Mouse (Mus musculus) neutrophil, adult 5-6 weeks (primary cell): ENCODE measurements around the gene Fyn. TPM values are rescaled to one million over a fixed set of nuclear protein-coding genes. Genes with fewer than 3 reads are reported as not detected.

ENCODE experiments used
- ATAC-seq: fragments of 151-379, 151-347 bp; 2 replicates; pipeline ENCODE4 v1.8.0; 2017; ENCODE audit warnings: mild to moderate bottlenecking, moderate TSS enrichment; ENCODE audit not compliant: insufficient number of reproducible peaks, poor library complexity, low FRiP score, severe bottlenecking; ENCODE audit errors: extremely low read depth
- total RNA-seq: library from RNA; stranded (forward); fragments of 200-1000 nt; gene quantifications from 2 replicates; pipeline ENCODE4 v1.2.3, GENCODE M21; 2017

Gene Fyn
- total RNA-seq, 1 experiment from 2014 or later, result 56.6 TPM

DNA sequence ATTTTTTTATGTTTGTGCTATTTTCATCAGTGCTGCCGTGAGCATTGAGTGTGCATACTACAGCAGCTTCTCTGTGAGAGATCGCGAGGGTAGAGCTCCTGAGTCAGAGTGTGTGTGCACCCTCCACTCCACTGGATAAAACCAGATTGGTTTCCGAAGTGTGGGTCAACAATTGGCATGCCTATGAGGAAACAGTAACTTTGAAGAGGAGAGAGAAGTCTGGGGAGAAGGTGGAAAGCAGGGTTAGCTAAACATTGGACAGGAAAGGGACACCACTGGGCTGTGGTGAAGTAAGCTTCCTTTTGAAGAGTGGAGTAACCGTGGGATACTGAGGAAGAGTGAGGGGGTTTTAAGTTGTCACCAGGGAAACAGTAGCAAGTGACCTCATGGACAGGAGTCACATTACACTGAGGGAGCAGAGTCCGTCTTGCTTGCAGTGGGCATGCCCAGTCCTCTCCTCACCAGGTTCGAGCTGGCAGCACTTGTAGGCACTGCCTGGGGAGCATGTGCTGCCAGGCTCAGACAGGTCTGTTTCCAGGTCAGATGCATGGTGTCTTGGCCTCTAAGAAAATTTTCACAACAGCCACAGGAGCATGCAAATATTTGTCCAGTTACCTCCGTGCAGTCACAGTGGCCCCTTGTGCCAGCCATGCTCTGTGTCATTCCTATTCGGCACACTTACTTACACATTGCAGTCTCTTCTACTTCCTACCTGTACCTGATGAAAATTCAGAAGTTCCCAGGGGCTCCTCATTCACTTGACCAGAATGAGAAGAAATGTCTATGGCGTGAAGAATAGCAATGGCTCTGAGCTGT, 37.5 kb downstream of the Fyn start:
- no peak for ATAC-seq

DNA sequence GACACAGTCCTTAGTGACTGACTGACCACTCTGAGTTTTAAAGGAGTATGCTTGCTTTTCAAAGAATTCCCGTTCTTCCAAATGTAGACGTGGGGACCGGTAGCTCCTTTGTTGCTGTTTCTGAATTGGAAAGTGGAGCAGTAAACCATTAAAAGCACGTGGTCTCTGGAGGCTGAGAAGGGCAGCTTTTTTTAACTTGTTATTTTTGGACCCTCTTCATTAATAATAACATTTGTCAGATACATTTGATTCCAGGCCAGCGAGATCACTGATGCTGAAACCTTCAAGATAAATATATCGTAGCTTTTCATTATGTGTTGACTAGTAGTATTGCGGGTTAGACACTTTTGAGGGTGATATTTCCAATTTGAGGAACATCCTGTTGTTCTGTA, 38.1 kb downstream of the Fyn start:
- no peak for ATAC-seq

- no peak for ATAC-seq
Measured at GRCm38 (mm10) chr10:39407553-39407952, 38.9 kb downstream of the Fyn start.

- no peak for ATAC-seq
Measured at GRCm38 (mm10) chr10:39409602-39410001, 40.9 kb downstream of the Fyn start.

DNA sequence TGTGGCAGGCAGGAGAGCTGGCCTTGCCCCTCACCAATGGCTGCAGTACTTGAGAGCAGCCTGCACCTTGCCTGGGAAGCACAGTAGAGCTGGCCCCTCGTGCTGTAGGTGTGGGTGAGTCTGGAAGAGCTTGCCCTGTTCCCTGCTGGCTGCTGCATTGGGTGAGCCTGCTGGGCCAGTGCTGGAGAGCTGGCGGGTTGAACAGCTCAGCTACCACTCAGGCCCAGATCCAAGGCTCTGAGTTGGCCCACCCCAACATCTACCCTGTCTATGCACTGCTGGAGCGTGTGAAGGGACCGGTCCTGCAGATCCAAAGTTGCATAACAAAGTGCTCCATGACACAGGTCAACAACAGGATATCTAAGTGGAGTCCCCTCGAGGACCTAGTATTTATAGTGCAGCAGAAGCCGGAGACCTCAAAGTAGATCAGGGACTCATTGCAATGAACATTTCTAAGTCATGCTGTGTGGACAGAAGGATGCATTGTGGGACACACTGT, 41.5 kb downstream of the Fyn start:
- ATAC-seq, result no peak

- ATAC-seq, result no peak
Measured at GRCm38 (mm10) chr10:39411857-39412559, 43.4 kb downstream of the Fyn start.

GRCm38 (mm10) chr10:39412826-39413620, 44.4 kb downstream of the Fyn start:
- ATAC-seq, result peak; percentile 71

- no peak for ATAC-seq
Measured at GRCm38 (mm10) chr10:39414068-39414467, 45.4 kb downstream of the Fyn start.

DNA sequence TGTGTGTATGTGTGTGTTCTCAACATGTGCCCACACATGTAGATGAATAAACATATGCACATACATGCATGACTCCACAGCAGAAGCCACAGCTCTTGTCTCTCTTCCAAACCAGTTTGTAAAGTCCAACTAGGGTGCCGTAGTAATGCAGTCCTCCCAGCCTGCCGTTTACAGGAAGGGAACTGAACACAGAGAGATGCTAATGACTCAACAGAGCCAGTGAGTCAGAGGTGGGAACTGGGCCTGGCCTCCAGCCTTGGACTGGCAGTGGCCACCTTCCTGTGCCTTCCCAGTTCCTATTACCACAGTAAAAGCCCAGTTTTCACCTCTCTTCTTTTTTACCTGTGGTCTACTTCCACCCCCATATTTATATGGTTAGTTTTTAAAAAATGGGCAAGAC, 46.9 kb downstream of the Fyn start:
- ATAC-seq, result no peak

- no peak for ATAC-seq
Measured at GRCm38 (mm10) chr10:39417611-39418010, 49.0 kb downstream of the Fyn start.

- no peak for ATAC-seq
Measured at GRCm38 (mm10) chr10:39418395-39418794, 49.7 kb downstream of the Fyn start.

DNA sequence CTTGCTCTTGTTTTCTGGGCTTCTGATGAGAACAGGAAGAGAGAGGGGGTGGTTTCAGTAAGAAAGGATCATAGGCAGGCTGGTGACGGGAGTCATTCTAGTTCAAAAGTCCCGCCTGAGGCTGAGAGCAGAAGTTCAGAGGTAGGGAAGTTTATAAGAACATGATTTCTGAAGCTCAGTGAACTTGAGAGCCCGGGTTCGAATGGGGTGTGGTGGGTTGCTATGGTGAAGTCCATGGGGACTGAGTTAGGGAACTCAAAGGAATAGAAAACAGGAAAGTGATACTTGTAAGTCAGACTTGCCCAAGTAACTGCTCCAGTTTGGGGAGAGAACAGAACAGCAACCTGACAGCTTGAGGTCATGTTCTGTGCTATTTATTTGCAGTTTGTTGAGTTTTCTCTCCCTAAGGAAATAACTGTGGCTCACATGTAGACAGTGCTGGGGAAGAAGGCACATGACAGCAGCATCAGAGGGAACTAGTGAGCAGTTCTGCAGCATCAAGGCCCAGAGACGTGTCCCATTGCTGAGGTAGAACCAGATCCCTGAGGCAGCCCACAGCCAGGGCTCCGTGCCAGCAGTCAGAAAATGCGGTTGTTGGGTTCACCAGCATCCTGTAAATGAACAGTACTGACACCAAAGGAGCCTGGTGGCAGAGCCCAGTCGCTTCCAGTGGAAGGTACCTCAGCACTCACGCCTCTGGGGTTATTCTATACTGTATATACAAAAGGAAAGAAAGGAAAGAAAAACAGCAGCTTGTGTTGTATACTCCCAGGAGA, 52.4 kb downstream of the Fyn start:
- peak; percentile 44; the same call in 1 of the 2 replicates for ATAC-seq

GRCm38 (mm10) chr10:39421772-39422171, 53.1 kb downstream of the Fyn start:
- no peak for ATAC-seq

DNA sequence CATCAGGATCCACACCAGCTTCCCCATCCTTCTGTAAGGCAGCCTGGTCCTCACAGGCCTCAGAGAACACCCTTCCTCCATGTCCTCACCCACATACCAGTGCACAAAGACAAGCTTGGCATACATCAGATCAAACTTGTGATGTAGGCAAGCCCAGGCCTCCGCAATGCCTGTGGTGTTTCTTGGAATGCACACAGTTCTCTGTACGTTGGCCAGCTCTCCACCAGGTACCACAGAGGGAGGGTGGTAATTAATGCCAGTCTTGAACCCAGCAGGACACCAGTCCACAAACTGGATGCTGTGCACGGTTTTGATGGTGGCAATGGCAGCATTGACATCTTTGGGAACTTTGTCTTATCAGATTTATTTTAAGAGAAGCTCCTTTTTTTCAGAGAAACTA, 56.0 kb downstream of the Fyn start:
- no peak for ATAC-seq

DNA sequence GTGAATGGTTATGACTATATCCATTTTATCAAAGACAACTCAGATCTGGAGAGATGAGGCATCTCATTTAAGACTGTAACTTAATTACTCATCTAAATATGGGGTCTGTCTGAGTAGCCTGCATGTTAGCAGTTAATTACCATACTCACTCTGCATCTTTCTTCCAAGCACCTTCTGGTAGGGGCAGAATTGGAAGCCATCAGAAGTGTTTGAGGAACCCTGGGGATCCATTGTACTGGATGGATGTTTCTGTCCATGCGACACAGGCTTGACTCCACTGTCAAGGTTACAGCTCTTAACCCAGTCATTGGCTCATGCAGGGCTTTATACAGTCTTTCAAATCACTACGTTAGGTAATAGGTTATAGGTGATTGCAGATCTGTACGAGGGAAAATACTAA, 57.4 kb downstream of the Fyn start:
- no peak for ATAC-seq

DNA sequence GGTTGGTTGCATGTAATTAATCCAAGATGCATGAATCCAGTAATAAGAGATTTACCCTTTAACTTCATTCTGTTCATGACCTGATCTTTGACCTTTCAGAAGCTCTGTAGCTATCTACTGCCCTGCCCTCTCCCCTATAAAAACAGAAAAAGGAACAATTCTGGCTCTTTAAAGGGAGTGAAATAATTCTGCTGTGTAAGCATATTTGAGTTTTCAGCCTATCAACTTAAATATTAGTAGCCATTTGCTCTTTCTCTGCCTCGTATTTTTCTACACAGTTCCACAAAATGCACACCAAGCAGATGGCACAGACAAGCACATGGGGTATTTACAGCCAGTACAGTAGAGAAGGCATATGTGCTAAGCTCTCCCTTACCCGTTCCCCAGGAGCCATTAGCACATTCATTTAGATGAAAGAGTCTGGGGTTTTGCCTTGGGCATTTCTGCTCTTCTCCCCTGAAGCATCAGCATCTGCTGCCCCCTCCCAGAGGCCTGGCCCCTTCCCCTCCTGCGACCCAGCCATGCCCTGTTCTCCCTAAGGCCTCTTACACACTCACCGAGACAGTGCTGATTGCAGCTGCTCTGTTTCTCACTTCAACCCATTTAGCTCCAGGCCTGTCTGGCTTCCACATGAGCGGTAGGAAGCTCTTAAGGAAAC, 58.3 kb downstream of the Fyn start:
- ATAC-seq, result no peak

GRCm38 (mm10) chr10:39429661-39430060, 61.0 kb downstream of the Fyn start:
- no peak for ATAC-seq

GRCm38 (mm10) chr10:39430074-39430764, 61.6 kb downstream of the Fyn start:
- no peak for ATAC-seq
